Mouse (Mus musculus): ENCODE results near the gene Faap100. TPM values are rescaled to one million over a fixed set of nuclear protein-coding genes. Genes with fewer than 3 reads are reported as not detected.
A peak's percentile ranks its signal among the peaks of the same experiment; 100 is the strongest.
"Not testable (repeated sequence)": the region's sequence is repeated elsewhere in the genome, so short reads cannot be mapped to it uniquely, and the experiment has no call there.

Faap100 gene
- polyA plus RNA-seq (2015; fragmentation: Nextera tagmentation; extraction: Ambion mirVana), result 74.6 and 82.4 TPM in 2 replicates

GRCm38 (mm10) chr11:120378611-120379540 lies at the start of gene Faap100:
TSS of gene Faap100 (minus strand) at chr11:120378764.
- WGBS, result 10% methylated on average over 53 of the region's 54 CpGs
- Histone ChIP-seq H3K9me3 (no peaks in the 10 kb centered on the region), H3K9ac (peak within 1 kb of the TSS; percentile 93), H3K27ac (peak within 1 kb of the TSS; percentile 86), H3K27me3 (no peaks in the 10 kb centered on the region), H3K4me1 (replicated peaks) (peaks cover 33% of the 10 kb centered on the region), H3K36me3 (peaks cover 74% of the 10 kb centered on the region), H3K4me3 (peak within 1 kb of the TSS; percentile 91), H3K4me2 (peak within 1 kb of the TSS; percentile 94)
- peak; percentile 82 for ATAC-seq (ENCODE audit: low FRiP score)

GRCm38 (mm10) chr11:120426727-120427126 lies 48.2 kb upstream of the Faap100 start:
- no peaks in the 10 kb centered on the region for H3K9me3 ChIP-seq
- H3K4me1 ChIP-seq (replicated peaks), result no peaks in the 10 kb centered on the region
- ATAC-seq (ENCODE audit: low FRiP score), result no peak
- H3K4me2 ChIP-seq, result no peak overlapping the region
- WGBS, result 92% methylated on average over 3 of the region's 3 CpGs
- no peak overlapping the region for H3K9ac ChIP-seq
- H3K4me3 ChIP-seq, result no peak overlapping the region
- no peak overlapping the region for H3K27ac ChIP-seq
- peaks cover 76% of the 10 kb centered on the region for H3K36me3 ChIP-seq
- no peaks in the 10 kb centered on the region for H3K27me3 ChIP-seq

- Histone ChIP-seq H3K27me3 (no peaks in the 10 kb centered on the region), H3K9ac (no peak overlapping the region), H3K4me1 (replicated peaks) (no peaks in the 10 kb centered on the region), H3K36me3 (peaks cover 85% of the 10 kb centered on the region), H3K27ac (0 out of 2 replicates have a peak overlapping the region, but pooled peaks have one; percentile 8), H3K9me3 (no peaks in the 10 kb centered on the region), H3K4me3 (no peak overlapping the region), H3K4me2 (no peak overlapping the region)
- no peak for ATAC-seq (ENCODE audit: low FRiP score)
- 76% methylated on average over 9 of the region's 9 CpGs for WGBS
Measured at GRCm38 (mm10) chr11:120423569-120424295, 45.2 kb upstream of the Faap100 start.

GRCm38 (mm10) chr11:120422651-120423568 lies 44.3 kb upstream of the Faap100 start:
- WGBS, result 95% methylated on average over 13 of the region's 13 CpGs

GRCm38 (mm10) chr11:120418592-120418991 lies 40.0 kb upstream of the Faap100 start:
- H3K9ac ChIP-seq, result no peak overlapping the region
- no peak overlapping the region for H3K27ac ChIP-seq
- H3K4me1 ChIP-seq (replicated peaks), result no peaks in the 10 kb centered on the region
- no peaks in the 10 kb centered on the region for H3K27me3 ChIP-seq
- 81% methylated on average over 1 of the region's 1 CpGs for WGBS
- H3K36me3 ChIP-seq, result peaks cover 88% of the 10 kb centered on the region
- no peak overlapping the region for H3K4me2 ChIP-seq
- ATAC-seq (ENCODE audit: low FRiP score), result no peak
- no peaks in the 10 kb centered on the region for H3K9me3 ChIP-seq
- H3K4me3 ChIP-seq, result no peak overlapping the region

More at GRCm38 (mm10) chr11:120422651-120423568, 44.3 kb upstream of the Faap100 start:
- no peak for ATAC-seq (ENCODE audit: low FRiP score)
- Histone ChIP-seq H3K27me3 (no peaks in the 10 kb centered on the region), H3K4me3 (no peak overlapping the region), H3K9me3 (no peaks in the 10 kb centered on the region), H3K4me2 (no peak overlapping the region), H3K27ac (0 out of 2 replicates have a peak overlapping the region, but pooled peaks have one; percentile 8), H3K4me1 (replicated peaks) (no peaks in the 10 kb centered on the region), H3K9ac (no peak overlapping the region), H3K36me3 (peaks cover 85% of the 10 kb centered on the region)

- Histone ChIP-seq H3K27me3 (no peaks in the 10 kb centered on the region), H3K4me1 (replicated peaks) (no peaks in the 10 kb centered on the region), H3K36me3 (peaks cover 89% of the 10 kb centered on the region), H3K27ac (no peak overlapping the region), H3K9me3 (no peaks in the 10 kb centered on the region), H3K9ac (no peak overlapping the region), H3K4me3 (no peak overlapping the region), H3K4me2 (no peak overlapping the region)
- 90% methylated on average over 7 of the region's 7 CpGs for WGBS
- ATAC-seq (ENCODE audit: low FRiP score), result no peak
Measured at GRCm38 (mm10) chr11:120417852-120418251, 39.3 kb upstream of the Faap100 start.

GRCm38 (mm10) chr11:120413621-120414020 lies 35.1 kb upstream of the Faap100 start:
- not testable (repeated sequence) for H3K4me1 ChIP-seq (replicated peaks); H3K27me3 ChIP-seq; ATAC-seq (ENCODE audit: low FRiP score); H3K4me2 ChIP-seq; H3K4me3 ChIP-seq; H3K9me3 ChIP-seq; H3K27ac ChIP-seq; H3K9ac ChIP-seq
- peaks cover 92% of the 10 kb centered on the region for H3K36me3 ChIP-seq
- 97% methylated on average over 7 of the region's 10 CpGs for WGBS

- no peak overlapping the region for H3K4me2 ChIP-seq
- peaks cover 97% of the 10 kb centered on the region for H3K36me3 ChIP-seq
- no peak overlapping the region for H3K27ac ChIP-seq
- WGBS, result 98% methylated on average over 1 of the region's 1 CpGs
- H3K4me3 ChIP-seq, result no peak overlapping the region
- H3K4me1 ChIP-seq (replicated peaks), result no peaks in the 10 kb centered on the region
- H3K9me3 ChIP-seq, result no peaks in the 10 kb centered on the region
- H3K27me3 ChIP-seq, result no peaks in the 10 kb centered on the region
- no peak for ATAC-seq (ENCODE audit: low FRiP score)
- no peak overlapping the region for H3K9ac ChIP-seq
Measured at GRCm38 (mm10) chr11:120406445-120406844, 27.9 kb upstream of the Faap100 start.

GRCm38 (mm10) chr11:120405867-120406266 lies 27.3 kb upstream of the Faap100 start:
- no peaks in the 10 kb centered on the region for H3K4me1 ChIP-seq (replicated peaks)
- H3K4me3 ChIP-seq, result no peak overlapping the region
- WGBS, result 96% methylated on average over 3 of the region's 3 CpGs
- no peaks in the 10 kb centered on the region for H3K9me3 ChIP-seq
- no peak overlapping the region for H3K4me2 ChIP-seq
- no peak overlapping the region for H3K9ac ChIP-seq
- ATAC-seq (ENCODE audit: low FRiP score), result no peak
- no peaks in the 10 kb centered on the region for H3K27me3 ChIP-seq
- H3K27ac ChIP-seq, result no peak overlapping the region
- H3K36me3 ChIP-seq, result peaks cover 97% of the 10 kb centered on the region

GRCm38 (mm10) chr11:120404814-120405213 lies 26.2 kb upstream of the Faap100 start:
- Histone ChIP-seq H3K36me3 (peaks cover 96% of the 10 kb centered on the region), H3K4me1 (replicated peaks) (no peaks in the 10 kb centered on the region), H3K4me3 (no peak overlapping the region), H3K4me2 (no peak overlapping the region), H3K27me3 (no peaks in the 10 kb centered on the region), H3K9me3 (no peaks in the 10 kb centered on the region), H3K9ac (no peak overlapping the region), H3K27ac (no peak overlapping the region)
- no peak for ATAC-seq (ENCODE audit: low FRiP score)
- WGBS, result 94% methylated on average over 1 of the region's 1 CpGs

GRCm38 (mm10) chr11:120399319-120399718 lies 20.8 kb upstream of the Faap100 start:
- Histone ChIP-seq H3K27ac (no peak overlapping the region), H3K4me1 (replicated peaks) (no peaks in the 10 kb centered on the region), H3K36me3 (peaks cover 79% of the 10 kb centered on the region), H3K4me2 (no peak overlapping the region), H3K4me3 (no peak overlapping the region), H3K27me3 (no peaks in the 10 kb centered on the region), H3K9ac (no peak overlapping the region), H3K9me3 (no peaks in the 10 kb centered on the region)
- no peak for ATAC-seq (ENCODE audit: low FRiP score)
- 96% methylated on average over 2 of the region's 2 CpGs for WGBS

Data from hindbrain, embryonic 13.5 days (tissue).